Mouse (Mus musculus) mammary gland, adult 2 months (tissue): ENCODE data around the gene Aig1. TPM values are rescaled to one million over a fixed set of nuclear protein-coding genes. Genes with fewer than 3 reads are reported as not detected.

Experiments
- polyA plus RNA-seq: library from polyadenylated mRNA; depleted of rRNA; stranded (reverse); fragments of >200 nt; gene quantifications from 2 replicates; pipeline ENCODE4 v1.2.3, GENCODE M21; 2012; ENCODE audit warnings: low replicate concordance; rRNA removed

Gene Aig1
- 17.6 and 42.2 TPM in 2 replicates for polyA plus RNA-seq

GRCm38 (mm10) chr10:13868371-13869321 is at the start of gene Aig1:
TSS of gene Aig1 (minus strand) at chr10:13868980.

Other genes with a start within 250 kb of the Aig1 start
- 9.9 and 14.7 TPM in 2 replicates for gene Hivep2, start 97.1 kb upstream of the Aig1 start, polyA plus RNA-seq